Mouse (Mus musculus) midbrain, embryonic 11.5 days (tissue): ENCODE measurements at regions not wholly inside any gene's neighbourhood (a gene's known extent, or its start where the extent isn't known, plus 50 kb on each side); places are given as distances from the start of the nearest gene placed in this dataset.

Experiments
- ATAC-seq: fragments of 200-750 bp; cut with Nextera tagmentation; 2 replicates; pipeline ENCODE4 v1.8.0; 2017; ENCODE audit warnings: moderate TSS enrichment, moderate library complexity; ENCODE audit not compliant: low FRiP score
- DNase-seq: peaks from one replicate; pipeline ENCODE4 v3.0.0; 2015; ENCODE audit warnings: low spot score; ENCODE audit errors: missing footprints
- H3K27ac ChIP-seq: fragments of 300-500 bp; sonication (generic); 2 replicates; pipeline ENCODE4 v1.5.1; 2014; ENCODE audit warnings: low read depth, low read length
- H3K27me3 ChIP-seq: fragments of 300-500 bp; sonication (generic); 2 replicates; pipeline ENCODE4 v1.6.1; 2014; ENCODE audit warnings: mild to moderate bottlenecking, low read length, moderate library complexity, mixed read lengths; ENCODE audit not compliant: control insufficient read depth, insufficient read depth
- H3K36me3 ChIP-seq: fragments of 300-500 bp; sonication (generic); 2 replicates; pipeline ENCODE4 v1.6.1; 2014; ENCODE audit warnings: mild to moderate bottlenecking, low read length, moderate library complexity, mixed read lengths; ENCODE audit not compliant: control insufficient read depth, insufficient read depth
- H3K4me1 ChIP-seq: fragments of 300-500 bp; sonication (generic); 2 replicates; pipeline ENCODE4 v1.6.1; 2014; ENCODE audit warnings: low read length; ENCODE audit not compliant: control insufficient read depth, insufficient read depth
- H3K4me2 ChIP-seq: fragments of 300-500 bp; sonication (generic); 2 replicates; pipeline ENCODE4 v1.6.1; 2014; ENCODE audit warnings: mild to moderate bottlenecking, moderate library complexity
- H3K4me3 ChIP-seq: fragments of 300-500 bp; sonication (generic); 2 replicates; pipeline ENCODE4 v1.5.1; 2014; ENCODE audit warnings: low read depth, low read length
- H3K9ac ChIP-seq: fragments of 300-500 bp; sonication (generic); 2 replicates; pipeline ENCODE4 v1.6.1; 2014; ENCODE audit warnings: low read length
- H3K9me3 ChIP-seq: fragments of 300-500 bp; sonication (generic); 2 replicates; pipeline ENCODE4 v1.6.1; 2016; ENCODE audit warnings: low read length; ENCODE audit not compliant: control insufficient read depth
- WGBS: fragments of 180-500 bp; shearing (Covaris S2); extraction: QIAGEN DNeasy Blood & Tissue Kit; methylation state at CpG from one replicate; pipeline ENCODE4 v1.1.7; 2014; 5-methylcytosine and 5-hydroxymethylcytosine counted together

- Histone ChIP-seq H3K36me3 (no peaks in the 10 kb centered on the region), H3K4me1 (peaks cover 8% of the 10 kb centered on the region)
- WGBS: 85% methylated on average over 11 of the region's 11 CpGs
These were observed 139.5 kb downstream of the Enc1 start for GRCm38 (mm10) chr13:97380366-97380765.

GRCm38 (mm10) chr13:97376232-97376523, 135.3 kb downstream of the Enc1 start:
- H3K9ac ChIP-seq: no peak overlapping the region
- 78% methylated on average over 6 of the region's 6 CpGs for WGBS
- H3K9me3 ChIP-seq: no peaks in the 10 kb centered on the region
- no peaks in the 10 kb centered on the region for H3K27me3 ChIP-seq
- no peak for DNase-seq
- no peak overlapping the region for H3K4me3 ChIP-seq
- H3K4me2 ChIP-seq: no peak overlapping the region
- H3K4me1 ChIP-seq: peaks cover 8% of the 10 kb centered on the region
- no peaks in the 10 kb centered on the region for H3K36me3 ChIP-seq
- ATAC-seq: no peak
- H3K27ac ChIP-seq: peak overlapping the region; percentile 40; the same call in 1 of the 2 replicates

More at GRCm38 (mm10) chr13:97380366-97380765, 139.5 kb downstream of the Enc1 start:
- DNase-seq (no peak), ATAC-seq (no peak)
- Histone ChIP-seq H3K27me3 (no peaks in the 10 kb centered on the region), H3K4me3 (no peak overlapping the region), H3K9me3 (no peaks in the 10 kb centered on the region), H3K27ac (no peak overlapping the region), H3K9ac (no peak overlapping the region), H3K4me2 (no peak overlapping the region)

GRCm38 (mm10) chr13:97375501-97376231, 134.8 kb downstream of the Enc1 start:
- no peak overlapping the region for H3K4me3 ChIP-seq
- peak overlapping the region; percentile 40 for H3K27ac ChIP-seq
- H3K9ac ChIP-seq: 0 out of 2 replicates have a peak overlapping the region, but pooled peaks have one; percentile 16
- H3K4me1 ChIP-seq: peaks cover 8% of the 10 kb centered on the region
- DNase-seq (peak; percentile 89), ATAC-seq (0 out of 2 replicates have a peak, but pooled peaks have one; percentile 38)
- no peaks in the 10 kb centered on the region for H3K9me3 ChIP-seq
- no peaks in the 10 kb centered on the region for H3K36me3 ChIP-seq
- H3K4me2 ChIP-seq: no peak overlapping the region
- H3K27me3 ChIP-seq: no peaks in the 10 kb centered on the region
- WGBS: 39% methylated on average over 14 of the region's 14 CpGs

- ATAC-seq: no peak
- H3K36me3 ChIP-seq: no peaks in the 10 kb centered on the region
These were observed 131.4 kb downstream of the Enc1 start for GRCm38 (mm10) chr13:97372348-97372747.

GRCm38 (mm10) chr13:97371200-97371599, 130.3 kb downstream of the Enc1 start:
- Histone ChIP-seq H3K9ac (no peak overlapping the region), H3K27ac (no peak overlapping the region), H3K4me3 (no peak overlapping the region), H3K36me3 (no peaks in the 10 kb centered on the region), H3K4me1 (peaks cover 5% of the 10 kb centered on the region), H3K4me2 (no peak overlapping the region), H3K27me3 (no peaks in the 10 kb centered on the region), H3K9me3 (no peaks in the 10 kb centered on the region)
- DNase-seq (no peak), ATAC-seq (no peak)
- WGBS: 84% methylated on average over 3 of the region's 3 CpGs

More at GRCm38 (mm10) chr13:97372348-97372747, 131.4 kb downstream of the Enc1 start:
- Histone ChIP-seq H3K4me2 (no peak overlapping the region), H3K4me3 (no peak overlapping the region), H3K4me1 (peaks cover 8% of the 10 kb centered on the region), H3K27ac (no peak overlapping the region), H3K9ac (no peak overlapping the region), H3K27me3 (no peaks in the 10 kb centered on the region), H3K9me3 (no peaks in the 10 kb centered on the region)
- DNase-seq: peak; percentile 73
- 48% methylated on average over 7 of the region's 7 CpGs for WGBS

GRCm38 (mm10) chr13:97366723-97367122, 125.8 kb downstream of the Enc1 start:
- WGBS: 85% methylated on average over 8 of the region's 8 CpGs
- Histone ChIP-seq H3K9ac (no peak overlapping the region), H3K27me3 (no peaks in the 10 kb centered on the region), H3K36me3 (no peaks in the 10 kb centered on the region), H3K27ac (no peak overlapping the region), H3K4me2 (no peak overlapping the region), H3K4me1 (0 out of 2 replicates have a peak, but pooled peaks cover 2% of the 10 kb centered on the region), H3K4me3 (no peak overlapping the region), H3K9me3 (no peaks in the 10 kb centered on the region)
- DNase-seq (peak; percentile 57), ATAC-seq (no peak)

GRCm38 (mm10) chr13:97365557-97366244, 124.8 kb downstream of the Enc1 start:
- H3K27ac ChIP-seq: no peak overlapping the region
- ATAC-seq: no peak

GRCm38 (mm10) chr13:97365004-97365403, 124.1 kb downstream of the Enc1 start:
- no peaks in the 10 kb centered on the region for H3K9me3 ChIP-seq
- no peak overlapping the region for H3K4me3 ChIP-seq
- no peak overlapping the region for H3K27ac ChIP-seq
- DNase-seq (peak; percentile 81), ATAC-seq (no peak)
- H3K9ac ChIP-seq: no peak overlapping the region
- no peak overlapping the region for H3K4me2 ChIP-seq
- WGBS: 72% methylated on average over 9 of the region's 9 CpGs
- no peaks in the 10 kb centered on the region for H3K27me3 ChIP-seq
- H3K4me1 ChIP-seq: 0 out of 2 replicates have a peak, but pooled peaks cover 2% of the 10 kb centered on the region
- H3K36me3 ChIP-seq: no peaks in the 10 kb centered on the region

More at GRCm38 (mm10) chr13:97365557-97366244, 124.8 kb downstream of the Enc1 start:
- Histone ChIP-seq H3K4me1 (0 out of 2 replicates have a peak, but pooled peaks cover 2% of the 10 kb centered on the region), H3K9ac (no peak overlapping the region), H3K9me3 (no peaks in the 10 kb centered on the region), H3K36me3 (no peaks in the 10 kb centered on the region), H3K4me3 (no peak overlapping the region), H3K27me3 (no peaks in the 10 kb centered on the region), H3K4me2 (no peak overlapping the region)
- WGBS: 39% methylated on average over 18 of the region's 18 CpGs
- DNase-seq: peak; percentile 82

- 0 out of 2 replicates have a peak, but pooled peaks cover 2% of the 10 kb centered on the region for H3K4me1 ChIP-seq
- no peak overlapping the region for H3K27ac ChIP-seq
- no peak overlapping the region for H3K4me2 ChIP-seq
- WGBS: 90% methylated on average over 5 of the region's 5 CpGs
- no peaks in the 10 kb centered on the region for H3K36me3 ChIP-seq
- H3K4me3 ChIP-seq: no peak overlapping the region
- no peak for ATAC-seq
- no peak overlapping the region for H3K9ac ChIP-seq
- no peak for DNase-seq
- no peaks in the 10 kb centered on the region for H3K9me3 ChIP-seq
- H3K27me3 ChIP-seq: no peaks in the 10 kb centered on the region
These were observed 122.9 kb downstream of the Enc1 start for GRCm38 (mm10) chr13:97363765-97364164.
